Mouse (Mus musculus) gastrocnemius, postnatal 4 days (tissue): ENCODE measurements around the gene BC035947. TPM values are rescaled to one million over a fixed set of nuclear protein-coding genes. Genes with fewer than 3 reads are reported as not detected.
A peak's percentile ranks its signal among the peaks of the same experiment; 100 is the strongest.
"Not testable (repeated sequence)": the region's sequence is repeated elsewhere in the genome, so short reads cannot be mapped to it uniquely, and the experiment has no call there.

Experiments
- DNase-seq, 2 experiments: peaks; one replicate each; pipeline ENCODE4 v3.0.0; 2021 to 2022; ENCODE audit warnings: low spot score in 2 of 2, mixed read lengths in 2 of 2
- long read RNA-seq, 2 experiments: library from polyadenylated mRNA; stranded (forward); transcript quantifications; one replicate each; pipeline ENCODE4 v2.0.0; 2021
- total RNA-seq, 2 experiments: library from RNA; stranded (reverse); gene quantifications; 2 replicates each; pipeline ENCODE4 v1.2.3; 2021

Gene BC035947
- not detected for total RNA-seq
- long read RNA-seq, experiment 1, result 0 reads
- long read RNA-seq, experiment 2, partial matches to known transcripts, result 0 of 1 reads
- long read RNA-seq, experiment 2, other reads (novel, unspliced or antisense), result 1 of 1 reads

DNA sequence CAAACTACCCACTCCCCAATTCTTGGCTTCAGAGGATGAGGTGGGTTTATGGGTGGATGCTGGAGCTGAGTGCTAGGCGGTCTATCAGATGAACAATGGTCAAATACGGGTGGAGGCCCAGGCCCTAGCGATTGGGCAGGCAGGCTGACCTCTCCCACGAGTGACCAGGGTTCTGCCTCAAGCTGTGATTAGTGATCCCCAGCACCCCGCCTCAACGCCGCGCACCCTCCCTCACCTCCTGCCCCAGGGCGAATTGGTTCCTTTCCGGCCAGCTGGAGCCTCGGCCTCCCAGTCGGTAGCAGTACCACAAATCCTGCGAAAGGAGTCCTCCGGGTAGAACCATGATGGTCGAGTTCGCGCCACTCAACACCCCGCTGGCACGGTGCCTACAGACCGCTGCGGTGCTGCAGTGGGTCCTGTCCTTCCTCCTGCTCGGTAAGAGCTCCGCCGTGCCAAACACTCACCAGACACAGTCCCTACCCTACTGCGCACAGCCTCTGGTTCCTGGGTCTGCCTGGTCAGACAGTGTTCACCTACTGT, at the start of gene BC035947:
Gene BC035947 (minus strand): TSS at position 538 of the 540 bp plus-strand sequence.
- DNase-seq, result peak in 1 of 2 experiments; percentile 32

DNA sequence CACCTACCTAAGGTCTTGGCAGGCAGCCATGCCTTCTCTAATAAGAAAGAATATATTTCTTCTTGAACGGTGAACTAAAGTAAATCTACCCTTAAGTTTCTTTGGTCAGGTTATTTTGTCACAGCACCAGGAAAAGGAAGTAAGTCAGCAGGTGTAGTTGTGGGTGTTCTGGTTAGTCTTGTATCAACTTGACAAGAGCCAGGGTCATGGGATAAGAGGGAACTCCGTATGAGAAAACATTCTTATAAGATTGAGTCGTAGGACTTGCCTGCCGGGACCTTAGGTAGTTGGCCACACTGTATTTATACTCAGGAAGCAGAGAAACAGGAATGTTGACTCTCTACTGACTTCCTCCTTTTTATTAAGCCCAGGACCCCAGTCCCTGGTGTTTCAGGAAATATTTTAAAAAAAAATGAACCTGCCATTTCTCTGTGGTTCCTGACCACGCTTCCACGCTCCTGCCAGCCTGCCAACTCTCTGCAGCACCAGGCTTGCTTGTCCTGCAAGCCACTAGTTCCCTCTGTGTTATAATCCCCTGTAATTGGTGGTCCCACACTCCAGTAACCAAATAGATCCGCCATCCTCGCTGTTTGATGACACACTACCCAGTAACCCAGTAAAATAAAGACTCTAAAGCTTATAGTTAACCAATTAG, 42.2 kb upstream of the BC035947 start:
- no peak for DNase-seq

DNA sequence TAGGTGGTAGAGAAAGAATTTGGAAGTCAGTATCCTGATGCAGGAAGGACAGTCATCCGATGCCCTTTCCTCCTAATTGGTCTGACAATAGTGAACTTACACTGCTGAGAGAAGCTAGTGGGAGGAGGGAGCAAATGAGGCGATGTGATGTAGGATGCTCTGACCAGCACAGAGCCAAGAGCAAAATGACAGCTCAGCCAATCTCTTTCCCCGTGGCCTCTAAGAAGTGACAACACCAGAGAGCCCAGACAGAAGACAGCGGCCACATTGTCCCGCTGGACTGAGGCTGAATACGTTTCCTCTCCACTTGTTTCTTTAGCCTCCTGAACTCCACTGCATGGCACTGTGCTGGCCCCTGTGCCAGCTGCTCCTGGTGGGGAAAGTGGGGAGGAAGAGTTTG, 37.0 kb upstream of the BC035947 start:
- DNase-seq, result no peak

GRCm38 (mm10) chr1:78546258-78546657, 34.3 kb upstream of the BC035947 start:
- DNase-seq, result no peak

GRCm38 (mm10) chr1:78543631-78544030, 31.7 kb upstream of the BC035947 start:
- not testable (repeated sequence) for DNase-seq

GRCm38 (mm10) chr1:78539166-78539565, 27.2 kb upstream of the BC035947 start:
- DNase-seq, result no peak

GRCm38 (mm10) chr1:78538396-78538795, 26.4 kb upstream of the BC035947 start:
- DNase-seq, result no peak

GRCm38 (mm10) chr1:78537494-78538010, 25.6 kb upstream of the BC035947 start:
- peak; percentile 44 to 65 for DNase-seq

DNA sequence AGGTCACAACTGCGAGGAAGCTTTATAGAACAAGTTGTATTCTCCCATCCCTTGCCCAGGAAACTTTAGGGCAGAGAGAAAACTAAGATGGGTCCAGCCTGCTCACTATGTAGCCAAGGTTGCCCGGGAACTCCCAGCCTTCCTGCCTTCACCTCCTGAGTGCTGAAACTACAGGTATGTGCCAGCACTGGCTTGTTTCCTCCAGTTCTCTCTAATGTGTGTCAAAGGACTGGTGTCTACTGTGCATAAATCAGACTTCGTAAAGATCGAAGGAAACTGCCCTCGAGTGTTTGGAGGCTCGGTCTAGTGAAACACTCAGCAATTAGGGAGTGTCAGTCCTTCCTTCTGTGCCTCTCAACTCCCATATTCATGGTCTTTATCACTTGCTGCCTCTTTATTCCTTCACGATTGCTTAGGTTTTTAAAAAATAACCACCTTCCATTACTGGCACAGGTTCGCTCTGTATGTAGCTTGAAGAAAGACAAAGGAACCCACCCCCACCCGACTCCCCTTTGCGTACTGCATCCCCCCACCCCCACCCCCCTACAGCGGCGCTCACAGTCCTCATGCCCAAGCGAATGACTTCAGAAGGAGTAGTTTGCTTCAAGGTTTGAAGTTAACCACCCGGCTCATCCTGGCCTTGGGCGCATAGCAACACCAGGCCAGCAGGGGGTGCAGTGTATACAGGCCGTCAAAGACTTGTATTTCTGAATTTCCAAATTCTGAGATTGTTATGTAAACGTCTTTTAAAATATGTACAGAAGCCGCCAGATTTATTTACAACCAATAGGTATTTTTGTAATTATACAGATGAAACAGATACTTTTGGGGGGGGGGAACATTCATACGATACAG, 24.6 kb upstream of the BC035947 start:
- peak; percentile 61 to 81 for DNase-seq

- DNase-seq, result no peak
Observed at GRCm38 (mm10) chr1:78534428-78535150, 22.6 kb upstream of the BC035947 start.

DNA sequence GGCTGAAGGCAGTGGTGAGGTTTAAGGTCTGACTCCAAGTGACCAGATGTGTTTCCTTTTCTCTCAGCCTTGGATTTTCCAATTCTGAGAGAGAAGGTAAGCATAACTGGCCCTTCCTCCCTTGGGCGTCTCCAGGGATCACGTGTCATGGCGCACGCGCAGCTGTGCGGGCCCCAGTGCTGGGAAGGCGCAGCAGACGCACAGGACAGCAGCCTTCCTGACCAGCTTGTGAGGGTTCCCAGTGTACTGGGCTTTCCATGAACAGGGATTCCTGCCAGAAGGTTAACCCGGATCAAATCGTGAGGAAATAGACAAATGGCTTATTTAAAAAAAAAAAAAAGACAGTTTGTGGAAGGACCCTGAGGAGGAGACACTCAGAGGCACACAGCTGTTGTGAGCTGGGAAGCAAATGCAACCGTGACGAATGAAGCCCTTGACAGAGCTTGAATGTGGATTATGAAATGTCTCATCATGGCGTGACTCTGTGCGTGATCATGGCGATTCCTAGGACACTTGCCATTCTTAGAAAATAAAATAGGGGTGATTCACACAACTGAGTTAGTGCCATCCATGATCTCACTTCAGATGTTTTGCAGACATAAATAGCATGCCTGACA, 20.3 kb upstream of the BC035947 start:
- DNase-seq, result peak; percentile 24 to 66

GRCm38 (mm10) chr1:78530500-78531215, 18.7 kb upstream of the BC035947 start:
- DNase-seq, result no peak

GRCm38 (mm10) chr1:78529011-78529410, 17.1 kb upstream of the BC035947 start:
- DNase-seq, result no peak

- DNase-seq, result no peak
Observed at GRCm38 (mm10) chr1:78528356-78528755, 16.4 kb upstream of the BC035947 start.

DNA sequence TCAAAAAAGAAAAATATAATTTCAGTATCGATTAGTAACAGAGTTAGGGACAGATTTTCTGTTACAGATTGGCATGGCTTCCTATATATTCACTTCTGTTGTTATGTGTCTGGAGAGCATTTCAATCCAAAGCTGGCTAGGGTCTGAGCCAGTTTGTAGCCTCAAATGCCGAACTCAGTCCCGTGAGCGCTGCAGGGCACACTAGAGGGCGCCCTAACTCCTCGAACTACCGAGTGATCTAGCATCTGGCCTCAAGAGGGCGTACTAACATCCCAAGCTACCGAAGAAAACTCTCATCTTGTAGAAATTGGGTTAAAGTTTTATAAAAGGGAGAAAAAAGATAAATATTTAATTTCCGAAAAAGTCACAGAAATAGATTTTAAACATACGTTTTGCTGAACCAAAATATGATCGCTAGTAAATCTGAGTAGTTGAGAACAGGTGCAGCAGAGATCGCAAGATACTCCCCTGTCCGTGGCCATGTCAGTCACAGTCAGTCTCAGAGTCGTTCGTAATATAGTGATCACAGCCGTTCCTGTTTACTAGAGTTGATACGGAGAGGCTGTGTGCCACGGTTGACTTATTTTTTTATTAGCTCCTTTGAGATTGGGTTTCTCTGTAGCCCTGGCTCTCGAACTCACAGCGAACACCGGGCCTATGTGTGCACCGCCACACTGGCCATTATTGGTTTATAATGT, 13.4 kb upstream of the BC035947 start:
- DNase-seq, result peak; percentile 30 to 67

GRCm38 (mm10) chr1:78518907-78519306, 6.9 kb upstream of the BC035947 start:
- no peak for DNase-seq

DNA sequence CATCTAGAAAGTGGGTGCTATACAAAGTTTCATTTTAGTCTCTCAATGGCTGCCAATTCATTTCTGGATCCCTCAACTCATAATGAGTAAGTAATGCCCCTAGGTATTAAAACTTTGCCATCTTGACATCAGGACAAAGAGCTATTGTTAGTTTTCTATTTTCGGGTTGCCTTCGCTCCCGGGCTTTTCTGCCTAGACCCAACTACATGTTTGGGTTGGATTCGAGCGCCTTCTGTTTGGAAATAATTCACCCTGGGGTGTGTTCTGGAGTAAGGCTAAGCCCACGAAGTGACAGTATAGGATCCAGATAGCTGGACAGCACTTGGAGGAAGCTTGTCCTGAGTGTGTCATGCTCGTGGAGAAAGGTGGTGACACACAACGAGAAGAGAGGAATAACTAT, 798 bp upstream of the BC035947 start:
- DNase-seq, result no peak

DNA sequence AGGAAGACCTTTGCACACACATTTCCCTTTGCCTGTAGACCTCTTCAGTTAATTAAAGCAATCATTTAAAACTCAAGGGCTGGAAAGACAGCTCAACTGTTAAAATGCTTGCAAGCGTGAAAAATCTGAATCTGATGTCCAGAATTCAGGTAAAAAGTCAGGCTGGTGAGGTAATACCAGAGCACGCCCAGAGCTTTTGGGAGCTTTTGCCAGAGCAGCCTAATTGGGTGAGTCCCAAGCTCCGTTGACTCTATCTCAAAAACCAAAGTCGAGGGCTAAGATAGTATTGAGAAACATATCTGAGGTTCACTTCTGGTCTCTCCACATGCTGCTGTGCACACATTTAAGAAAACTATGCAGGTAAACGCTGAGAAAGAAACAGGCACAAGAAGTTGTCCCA, 1.1 kb downstream of the BC035947 start, which contains the start of gene Mogat1:
Gene Mogat1 (plus strand): TSS at position 130 of the 400 bp plus-strand sequence.
- DNase-seq, result no peak

GRCm38 (mm10) chr1:78507137-78507536, 4.8 kb downstream of the BC035947 start:
- DNase-seq, result no peak
